Mouse (Mus musculus) thymus, adult 2 months (tissue): Measurements from ENCODE around the gene Ppp2r3d. TPM values are rescaled to one million over a fixed set of nuclear protein-coding genes. Genes with fewer than 3 reads are reported as not detected.

ENCODE experiments used
- DNase-seq: peaks from one replicate; pipeline ENCODE4 v3.0.0; 2021
- H3K27ac ChIP-seq: fragments of 200-500 bp; 2 replicates; pipeline ENCODE4 v1.5.1; 2012; ENCODE audit warnings: low read length, control low read depth; ENCODE audit not compliant: control insufficient read depth, insufficient read depth
- H3K27me3 ChIP-seq: fragments of 200-500 bp; 2 replicates; pipeline ENCODE4 v1.6.1; 2012; ENCODE audit warnings: mild to moderate bottlenecking, low read length, moderate library complexity, mixed read lengths; ENCODE audit not compliant: control insufficient read depth, insufficient read depth
- H3K36me3 ChIP-seq: fragments of 200-500 bp; 2 replicates; pipeline ENCODE4 v1.6.1; 2012; ENCODE audit warnings: mild to moderate bottlenecking, low read length, moderate library complexity; ENCODE audit not compliant: control insufficient read depth, insufficient read depth
- H3K4me1 ChIP-seq: fragments of 200-500 bp; replicated peaks from 2 replicates; pipeline ENCODE4 v1.6.1; 2012; ENCODE audit warnings: low read length; ENCODE audit not compliant: control insufficient read depth, insufficient read depth
- H3K4me3 ChIP-seq: fragments of 200-500 bp; 2 replicates; pipeline ENCODE4 v1.5.1; 2012; ENCODE audit warnings: mild to moderate bottlenecking, low read length, control low read depth, moderate library complexity; ENCODE audit not compliant: control insufficient read depth, insufficient read depth
- CTCF ChIP-seq: fragments of 200-500 bp; IDR thresholded peaks from 2 replicates; pipeline ENCODE4 v1.5.1; 2012; ENCODE audit warnings: mild to moderate bottlenecking, control low read depth, low read length, moderate library complexity, borderline replicate concordance; ENCODE audit not compliant: control insufficient read depth, poor library complexity, insufficient read depth; ENCODE audit errors: extremely low read depth
- POLR2A ChIP-seq: fragments of 200-500 bp; IDR thresholded peaks from 2 replicates; pipeline ENCODE4 v1.6.1; 2012; ENCODE audit warnings: mild to moderate bottlenecking, low read length, control low read depth, moderate library complexity; ENCODE audit not compliant: control insufficient read depth, poor library complexity, insufficient read depth; ENCODE audit errors: extremely low read depth
- WGBS: fragments of 180-500 bp; shearing (Covaris S2); methylation state at CpG from one replicate; pipeline ENCODE4 v1.1.7; 2018; 5-methylcytosine and 5-hydroxymethylcytosine counted together
- polyA plus RNA-seq: library from polyadenylated mRNA; depleted of rRNA; stranded (reverse); fragments of >200 nt; gene quantifications from 2 replicates; pipeline ENCODE4 v1.2.3, GENCODE M21; 2012

The Ppp2r3d gene
- polyA plus RNA-seq, 1 experiment: 497 TPM

DNA sequence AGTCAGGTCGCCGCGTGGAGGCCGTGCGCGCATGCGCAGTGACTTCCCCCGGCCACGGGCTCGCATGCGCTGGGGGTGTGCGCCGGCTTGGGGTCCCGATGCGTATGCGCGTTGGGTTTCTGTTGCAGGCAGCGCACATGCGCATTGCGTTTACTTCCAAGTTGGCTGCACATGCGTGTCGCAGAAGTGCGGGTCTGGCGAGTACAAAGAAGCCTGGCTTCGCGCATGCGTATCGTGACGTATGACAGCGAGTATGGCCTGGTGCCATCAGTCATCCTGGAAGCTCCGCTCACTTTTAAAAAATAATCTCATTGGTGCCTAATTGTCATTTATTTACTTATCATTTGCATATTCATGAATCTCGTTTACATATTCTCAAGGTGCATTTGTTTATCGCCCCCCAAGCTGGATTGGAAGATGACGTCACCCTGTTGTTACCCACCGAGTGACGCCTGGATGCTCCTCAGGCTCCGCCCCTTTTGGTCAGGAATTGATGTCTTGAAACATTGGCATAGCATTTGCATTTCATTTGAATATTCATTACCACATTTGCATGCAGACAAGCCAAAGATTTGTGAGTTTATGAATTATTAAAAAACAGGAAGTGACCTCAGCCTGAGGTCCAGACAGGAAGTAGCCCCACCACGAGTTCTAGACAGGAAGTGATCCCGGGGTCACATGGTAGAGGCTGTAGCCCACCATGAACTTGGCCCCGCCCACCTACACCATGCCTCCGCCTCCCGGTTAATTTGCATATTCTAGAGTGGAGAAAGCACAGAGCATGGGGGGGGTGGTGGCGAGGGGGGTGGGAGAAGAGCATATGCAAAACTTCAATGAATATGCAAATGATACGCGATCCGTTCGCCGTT lies 51.9 kb downstream of the Ppp2r3d start:
- WGBS: under 1% methylated on average over 48 of the region's 48 CpGs
- no peak for TF ChIP-seq POLR2A
- TF ChIP-seq CTCF: 0 out of 2 replicates have a peak, but pooled peaks have one; percentile 10

DNA sequence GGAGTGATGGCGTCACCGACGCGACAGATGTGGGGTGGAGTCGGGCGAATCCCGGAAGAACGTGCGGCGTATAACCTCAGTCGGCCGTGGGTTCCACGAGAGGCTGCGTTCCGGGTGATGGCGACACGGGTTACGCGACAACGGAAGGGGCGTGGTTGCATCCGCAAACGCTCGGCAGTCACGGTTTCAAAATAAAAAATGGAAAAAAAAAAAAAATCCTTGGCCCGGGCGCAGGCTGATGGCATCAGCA lies 52.5 kb downstream of the Ppp2r3d start:
- DNase-seq: no peak
- peak overlapping the region; percentile 84 for H3K4me3 ChIP-seq
- no peaks in the 10 kb centered on the region for H3K27me3 ChIP-seq
- TF ChIP-seq CTCF (no peak), POLR2A (no peak; the same call in 1 of the 2 replicates)
- H3K36me3 ChIP-seq: no peaks in the 10 kb centered on the region
- H3K4me1 ChIP-seq: peaks cover 4% of the 10 kb centered on the region
- H3K27ac ChIP-seq: peak overlapping the region; percentile 82
- under 1% methylated on average over 27 of the region's 27 CpGs for WGBS

More for the DNA sequence above, 51.9 kb downstream of the Ppp2r3d start:
- Histone ChIP-seq H3K4me3 (peak overlapping the region; percentile 84), H3K4me1 (peaks cover 4% of the 10 kb centered on the region), H3K36me3 (no peaks in the 10 kb centered on the region), H3K27ac (peak overlapping the region; percentile 82), H3K27me3 (no peaks in the 10 kb centered on the region)
- peak; percentile 96 for DNase-seq

DNA sequence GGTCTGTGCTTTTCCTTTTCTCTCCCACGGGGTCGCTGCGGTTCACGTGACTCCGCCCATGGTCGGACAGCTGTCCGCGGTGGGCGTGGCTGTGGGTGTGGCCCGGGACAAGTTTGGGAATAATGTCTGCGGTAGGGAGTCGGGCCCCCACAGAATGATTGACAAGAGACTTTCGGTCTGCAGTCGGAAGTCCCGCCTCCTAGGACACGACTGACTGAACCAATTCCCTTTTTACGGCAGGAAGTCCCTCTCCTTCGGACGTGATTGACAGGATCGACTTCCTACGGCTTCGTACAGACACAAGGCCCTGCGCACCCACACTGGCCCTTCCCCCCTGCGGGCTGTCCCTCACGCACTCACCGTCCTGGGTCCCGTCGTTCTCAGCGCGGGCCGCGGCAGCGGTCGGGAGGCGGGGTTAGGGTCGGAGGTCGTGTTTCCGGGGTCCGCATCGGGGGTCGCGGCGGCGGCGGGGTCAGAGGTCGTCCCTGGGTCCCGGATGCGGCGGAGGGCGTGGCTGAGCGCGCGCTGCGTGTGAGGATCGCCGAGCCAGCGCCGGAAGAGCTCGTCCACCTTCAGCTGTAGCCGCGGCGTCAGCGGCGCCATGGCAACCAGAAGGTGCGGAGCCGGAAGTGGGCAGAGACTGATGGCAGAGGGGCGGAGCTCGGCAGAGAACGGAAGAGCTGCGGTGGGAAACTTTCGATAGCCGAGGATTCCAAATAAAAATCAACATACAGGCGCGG lies 53.0 kb downstream of the Ppp2r3d start:
- Histone ChIP-seq H3K36me3 (no peaks in the 10 kb centered on the region), H3K27ac (peak overlapping the region; percentile 90), H3K27me3 (no peaks in the 10 kb centered on the region), H3K4me3 (peak overlapping the region; percentile 84), H3K4me1 (peaks cover 4% of the 10 kb centered on the region)
- under 1% methylated on average over 74 of the region's 74 CpGs for WGBS
- peak; percentile 96 for DNase-seq
- TF ChIP-seq POLR2A (no peak; the same call in 1 of the 2 replicates), CTCF (0 out of 2 replicates have a peak, but pooled peaks have one; percentile 6)

DNA sequence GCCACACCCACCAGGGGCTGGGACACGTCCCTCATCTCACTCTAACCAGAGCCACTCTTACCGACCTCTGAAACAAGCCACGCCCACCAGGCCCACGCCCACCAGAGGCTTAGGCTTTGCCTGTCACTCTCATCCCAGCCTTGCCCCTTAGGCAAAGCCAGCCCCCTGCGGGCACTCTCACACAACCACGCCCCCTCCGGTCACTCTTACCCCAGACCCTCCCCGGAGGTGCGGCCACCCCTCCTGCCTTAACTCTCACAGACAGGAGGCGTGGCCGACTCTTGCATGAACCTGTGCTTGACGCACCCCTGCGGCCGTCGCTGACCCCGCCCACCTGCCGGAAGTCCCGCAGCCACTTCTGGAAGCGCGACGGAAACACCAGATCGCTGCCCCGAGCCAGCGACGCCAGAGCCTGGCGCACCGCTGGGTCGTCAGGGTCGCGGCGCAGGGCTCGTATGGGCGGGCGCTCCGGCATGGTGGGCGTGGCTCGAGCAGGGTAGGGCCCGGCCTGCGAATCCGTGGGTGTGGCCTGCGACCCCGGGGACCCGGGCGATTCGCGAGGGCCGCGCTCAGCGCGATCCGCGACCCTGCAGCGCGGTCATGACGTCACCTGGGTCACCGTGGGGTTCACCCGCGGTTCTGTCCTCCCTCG lies 53.7 kb downstream of the Ppp2r3d start:
- WGBS: under 1% methylated on average over 59 of the region's 59 CpGs
- DNase-seq: peak; percentile 92
- Histone ChIP-seq H3K36me3 (no peaks in the 10 kb centered on the region), H3K27ac (peak overlapping the region; percentile 90), H3K4me1 (peaks cover 4% of the 10 kb centered on the region), H3K27me3 (no peaks in the 10 kb centered on the region), H3K4me3 (peak overlapping the region; percentile 84)
- TF ChIP-seq POLR2A (peak; percentile 71; the same call in 1 of the 2 replicates), CTCF (peak; percentile 59; the same call in 1 of the 2 replicates)

- TF ChIP-seq CTCF (no peak), POLR2A (no peak)
- peak; percentile 62 for DNase-seq
- H3K4me1 ChIP-seq: peaks cover 4% of the 10 kb centered on the region
- WGBS: 2% methylated on average over 23 of the region's 25 CpGs
- H3K27ac ChIP-seq: no peak overlapping the region
- no peaks in the 10 kb centered on the region for H3K36me3 ChIP-seq
- H3K27me3 ChIP-seq: no peaks in the 10 kb centered on the region
- peak overlapping the region; percentile 10; the same call in 1 of the 2 replicates for H3K4me3 ChIP-seq
Observed at GRCm38 (mm10) chr9:124422427-124422826, 54.3 kb downstream of the Ppp2r3d start.

DNA sequence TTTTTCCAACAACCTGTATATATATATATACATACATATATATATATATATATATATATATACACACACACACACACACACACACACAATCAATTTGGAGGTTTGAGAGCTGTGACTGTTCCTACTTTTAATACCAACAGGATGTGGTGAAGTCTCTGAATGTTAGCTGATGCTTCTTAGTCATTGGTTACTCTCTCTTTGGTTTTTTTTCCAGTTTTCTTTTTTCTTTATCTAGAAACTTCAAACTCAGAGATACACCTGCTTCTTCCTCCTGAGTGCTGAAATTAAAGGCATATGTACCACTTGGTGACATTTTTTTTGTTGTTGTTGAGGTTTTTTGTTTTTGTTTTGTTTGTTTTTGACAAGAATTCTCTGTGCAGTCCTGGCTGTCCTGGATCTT lies 63.8 kb downstream of the Ppp2r3d start:
- no peak for DNase-seq
- Histone ChIP-seq H3K36me3 (no peaks in the 10 kb centered on the region), H3K4me1 (peaks cover 5% of the 10 kb centered on the region), H3K27me3 (no peaks in the 10 kb centered on the region), H3K4me3 (no peak overlapping the region), H3K27ac (peak overlapping the region; percentile 85; the same call in 1 of the 2 replicates)
- TF ChIP-seq POLR2A: no peak
- no peak for TF ChIP-seq CTCF
